Mouse (Mus musculus): Measurements from ENCODE around the gene Vmn1r223. TPM values are rescaled to one million over a fixed set of nuclear protein-coding genes. Genes with fewer than 3 reads are reported as not detected.
"Not testable (repeated sequence)": the region's sequence is repeated elsewhere in the genome, so short reads cannot be mapped to it uniquely, and the experiment has no call there.

Gene Vmn1r223
- not detected in 2 replicates for total RNA-seq (2012; rRNA removed)

DNA sequence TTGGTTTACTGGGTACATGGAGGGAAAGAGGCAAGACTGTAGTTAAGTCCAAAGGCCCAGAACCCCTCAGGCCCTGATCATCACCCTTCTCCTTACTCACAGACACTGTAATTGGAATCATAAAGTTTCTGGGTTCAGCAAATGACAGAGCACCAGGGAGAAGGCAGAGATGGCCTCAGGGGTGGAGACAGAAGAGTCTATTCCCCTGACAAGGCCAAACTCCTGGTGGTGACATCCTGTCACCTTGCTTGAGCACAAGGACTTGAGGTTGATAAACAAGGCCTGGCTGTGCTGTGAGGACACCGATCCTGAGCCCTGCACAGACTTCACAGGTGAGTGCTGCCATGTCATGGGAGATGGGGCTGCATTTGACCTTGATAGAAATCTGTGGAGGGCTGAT lies at the start of gene Vmn1r223:
Gene Vmn1r223, plus strand, starts transcription at position 301 of the 400 bp plus-strand sequence.
- H3K27ac ChIP-seq (ENCODE audit: insufficient read depth, low read depth, low read length, poor library complexity, severe bottlenecking); H3K36me3 ChIP-seq (ENCODE audit: control insufficient read depth, insufficient read depth, low read length, poor library complexity, severe bottlenecking); H3K9ac ChIP-seq (ENCODE audit: insufficient read depth, low read depth, low read length, poor library complexity, severe bottlenecking); DNase-seq (ENCODE audit: low read depth, low spot score); H3K4me1 ChIP-seq (ENCODE audit: control insufficient read depth in 2 of 2, insufficient read depth in 2 of 2, low read length in 2 of 2, poor library complexity in 1 of 2); H3K4me3 ChIP-seq (ENCODE audit: insufficient read depth in 1 of 2, low read depth in 1 of 2, low read length in 2 of 2, poor library complexity in 1 of 2, severe bottlenecking in 1 of 2); H3K9me3 ChIP-seq (ENCODE audit: control insufficient read depth, insufficient read depth, low read depth, low read length): not testable (repeated sequence)
- in situ Hi-C loops (cut with MboI; ENCODE audit: low sequenced_read_pairs in 2 of 2, unreplicated experiment in 2 of 2): loop anchor here (25.0 kb wide), 1 partner anchor 1160 kb away; the partner anchor contains the start of gene Vmn1r188 (in 2 of the 2)

DNA sequence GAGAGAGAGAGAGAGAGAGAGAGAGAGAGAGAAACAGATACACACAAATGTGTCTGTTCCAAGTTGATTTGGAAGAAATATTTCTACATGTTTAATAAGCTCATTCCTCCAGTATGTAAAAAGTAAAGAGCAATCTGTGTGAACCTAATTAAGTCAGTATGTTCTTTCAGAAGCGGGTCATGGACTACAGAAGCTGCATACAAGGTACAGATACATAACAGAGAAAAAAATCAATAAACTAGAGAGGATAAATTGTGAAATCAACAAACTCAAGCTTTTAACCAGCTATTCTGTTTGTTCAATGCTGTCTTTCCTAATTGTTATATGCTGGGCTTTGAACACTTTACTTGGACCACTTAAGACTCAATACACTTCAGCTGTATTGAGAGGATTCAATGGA lies 43.0 kb upstream of the Vmn1r223 start:
- H3K9ac ChIP-seq (ENCODE audit: insufficient read depth, low read depth, low read length, poor library complexity, severe bottlenecking); in situ Hi-C loops (cut with MboI; ENCODE audit: low sequenced_read_pairs in 2 of 2, unreplicated experiment in 2 of 2); H3K4me1 ChIP-seq (ENCODE audit: control insufficient read depth in 2 of 2, insufficient read depth in 2 of 2, low read length in 2 of 2, poor library complexity in 1 of 2); H3K36me3 ChIP-seq (ENCODE audit: control insufficient read depth, insufficient read depth, low read length, poor library complexity, severe bottlenecking); H3K4me3 ChIP-seq (ENCODE audit: insufficient read depth in 1 of 2, low read depth in 1 of 2, low read length in 2 of 2, poor library complexity in 1 of 2, severe bottlenecking in 1 of 2); H3K9me3 ChIP-seq (ENCODE audit: control insufficient read depth, insufficient read depth, low read depth, low read length); H3K27ac ChIP-seq (ENCODE audit: insufficient read depth, low read depth, low read length, poor library complexity, severe bottlenecking); DNase-seq (ENCODE audit: low read depth, low spot score): not testable (repeated sequence)

DNA sequence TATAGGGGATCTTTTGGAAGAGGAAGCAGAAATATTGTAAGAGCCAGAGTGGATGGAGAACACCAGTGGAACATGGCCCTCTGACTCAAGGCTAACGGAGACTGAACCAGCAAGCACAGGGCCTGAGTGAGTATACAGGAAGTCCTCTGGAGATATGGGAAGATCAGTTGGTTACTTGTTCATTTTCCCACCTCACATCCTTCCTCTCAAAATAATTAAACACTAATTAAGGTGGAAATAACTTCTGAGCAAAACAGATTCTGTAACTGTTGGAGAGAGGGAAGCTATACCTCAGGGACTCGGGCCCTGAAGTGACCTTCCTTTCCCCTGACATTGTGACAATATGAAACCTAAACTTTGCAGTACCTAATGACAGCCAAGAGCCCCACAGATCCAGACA lies 33.1 kb upstream of the Vmn1r223 start, which contains the start of gene Vmn1r221:
Gene Vmn1r221, plus strand, starts transcription at position 301 of the 400 bp plus-strand sequence.
- H3K27ac ChIP-seq (ENCODE audit: insufficient read depth, low read depth, low read length, poor library complexity, severe bottlenecking); DNase-seq (ENCODE audit: low read depth, low spot score); H3K4me1 ChIP-seq (ENCODE audit: control insufficient read depth in 2 of 2, insufficient read depth in 2 of 2, low read length in 2 of 2, poor library complexity in 1 of 2); H3K4me3 ChIP-seq (ENCODE audit: insufficient read depth in 1 of 2, low read depth in 1 of 2, low read length in 2 of 2, poor library complexity in 1 of 2, severe bottlenecking in 1 of 2); in situ Hi-C loops (cut with MboI; ENCODE audit: low sequenced_read_pairs in 2 of 2, unreplicated experiment in 2 of 2); H3K9me3 ChIP-seq (ENCODE audit: control insufficient read depth, insufficient read depth, low read depth, low read length); H3K36me3 ChIP-seq (ENCODE audit: control insufficient read depth, insufficient read depth, low read length, poor library complexity, severe bottlenecking); H3K9ac ChIP-seq (ENCODE audit: insufficient read depth, low read depth, low read length, poor library complexity, severe bottlenecking): not testable (repeated sequence)

DNA sequence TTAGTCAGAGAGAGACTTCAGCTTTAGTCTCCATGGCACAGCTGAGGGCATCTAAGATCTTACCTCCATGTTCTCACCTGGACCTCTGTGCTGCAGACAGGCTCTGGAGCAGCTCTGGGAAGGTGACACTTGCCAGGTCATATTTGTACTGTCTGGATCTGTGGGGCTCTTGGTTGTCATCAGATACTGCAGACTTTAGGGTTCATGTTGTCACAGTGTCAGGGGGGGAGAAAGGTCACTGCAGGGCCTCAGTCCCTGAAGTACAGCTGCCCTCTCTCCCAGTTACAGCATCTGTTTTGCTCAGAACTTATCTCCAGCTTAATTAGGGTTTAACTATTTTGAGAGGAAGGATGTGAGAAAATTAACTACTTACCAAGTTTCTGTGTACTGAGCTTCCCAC lies 11.1 kb upstream of the Vmn1r223 start, which contains the start of gene Vmn1r222:
Gene Vmn1r222, minus strand, starts transcription at position 101 of the 400 bp plus-strand sequence.
- H3K9me3 ChIP-seq (ENCODE audit: control insufficient read depth, insufficient read depth, low read depth, low read length); H3K4me1 ChIP-seq (ENCODE audit: control insufficient read depth in 2 of 2, insufficient read depth in 2 of 2, low read length in 2 of 2, poor library complexity in 1 of 2); H3K27ac ChIP-seq (ENCODE audit: insufficient read depth, low read depth, low read length, poor library complexity, severe bottlenecking); H3K4me3 ChIP-seq (ENCODE audit: insufficient read depth in 1 of 2, low read depth in 1 of 2, low read length in 2 of 2, poor library complexity in 1 of 2, severe bottlenecking in 1 of 2); H3K36me3 ChIP-seq (ENCODE audit: control insufficient read depth, insufficient read depth, low read length, poor library complexity, severe bottlenecking); H3K9ac ChIP-seq (ENCODE audit: insufficient read depth, low read depth, low read length, poor library complexity, severe bottlenecking); DNase-seq (ENCODE audit: low read depth, low spot score): not testable (repeated sequence)
- in situ Hi-C loops (cut with MboI; ENCODE audit: low sequenced_read_pairs in 2 of 2, unreplicated experiment in 2 of 2): loop anchor here (25.0 kb wide), 1 partner anchor 1149 kb away; the partner anchor contains the start of gene Vmn1r188 (in 2 of the 2)

DNA sequence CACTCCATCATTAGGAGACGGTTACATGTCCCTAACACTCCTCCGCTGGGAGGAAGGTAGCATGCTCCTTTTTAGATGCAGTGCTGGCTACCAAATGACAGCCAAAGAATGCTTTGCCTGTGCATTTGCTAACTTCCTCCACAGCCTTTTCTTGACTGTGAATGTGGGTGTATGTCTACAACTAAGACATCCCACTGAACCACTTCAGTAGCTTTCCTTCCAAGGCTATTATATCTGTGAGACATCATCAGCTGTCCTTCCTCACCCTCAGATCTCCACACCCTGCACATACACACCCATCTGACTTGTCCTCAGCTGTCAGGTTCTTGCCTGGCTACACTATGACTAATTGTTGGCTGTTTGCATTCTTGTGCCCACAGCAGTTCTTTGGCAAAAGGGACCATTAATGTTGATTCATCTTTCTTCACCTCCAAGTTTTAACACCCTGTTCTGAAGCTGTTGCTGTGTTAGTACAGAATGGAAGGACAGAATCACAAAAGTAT lies 11.7 kb downstream of the Vmn1r223 start:
- Histone ChIP-seq H3K9ac (ENCODE audit: insufficient read depth, low read depth, low read length, poor library complexity, severe bottlenecking) (no peak overlapping the region), H3K36me3 (ENCODE audit: control insufficient read depth, insufficient read depth, low read length, poor library complexity, severe bottlenecking) (no peaks in the 10 kb centered on the region), H3K27ac (ENCODE audit: insufficient read depth, low read depth, low read length, poor library complexity, severe bottlenecking) (no peak overlapping the region), H3K4me3 (ENCODE audit: insufficient read depth in 1 of 2, low read depth in 1 of 2, low read length in 2 of 2, poor library complexity in 1 of 2, severe bottlenecking in 1 of 2) (no peak overlapping the region), H3K9me3 (ENCODE audit: control insufficient read depth, insufficient read depth, low read depth, low read length) (no peaks in the 10 kb centered on the region), H3K4me1 (ENCODE audit: control insufficient read depth in 2 of 2, insufficient read depth in 2 of 2, low read length in 2 of 2, poor library complexity in 1 of 2) (no peaks in the 10 kb centered on the region)
- TF ChIP-seq CHD2 (IDR thresholded peaks at IDR 0.05; ENCODE audit: low read depth, low read length) (no peak), ZC3H11A (IDR thresholded peaks at IDR 0.05; ENCODE audit: borderline replicate concordance, low read depth, low read length) (no peak), HCFC1 (IDR thresholded peaks at IDR 0.05; ENCODE audit: borderline replicate concordance, insufficient read depth, low read length) (no peak), ZNF384 (IDR thresholded peaks at IDR 0.05; ENCODE audit: low read depth, low read length) (no peak), MAFK (IDR thresholded peaks at IDR 0.05; ENCODE audit: insufficient read depth, low read depth, low read length) (no peak)
- in situ Hi-C loops (cut with MboI; ENCODE audit: low sequenced_read_pairs in 2 of 2, unreplicated experiment in 2 of 2): no loop called here
- no peak for DNase-seq (ENCODE audit: low read depth, low spot score)

DNA sequence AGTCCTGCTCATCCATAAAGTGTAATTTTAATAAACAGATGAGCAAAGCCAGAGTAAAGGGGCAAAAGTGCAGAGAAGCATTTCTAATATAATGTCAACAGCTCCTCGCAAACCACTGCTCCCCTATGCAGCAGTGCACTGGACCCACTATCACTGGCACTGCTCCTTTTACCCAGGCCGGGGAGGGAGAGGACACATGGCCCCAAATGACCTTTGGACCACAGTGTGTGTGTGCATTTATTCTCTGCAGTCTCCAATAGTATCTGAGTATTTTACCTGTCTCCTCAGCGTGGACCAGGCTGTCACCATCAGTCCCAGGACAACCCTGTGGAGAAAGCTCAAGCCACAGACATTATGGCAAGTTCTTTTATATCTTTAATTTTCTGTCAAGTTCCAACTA lies 21.7 kb downstream of the Vmn1r223 start:
- H3K9me3 ChIP-seq (ENCODE audit: control insufficient read depth, insufficient read depth, low read depth, low read length); in situ Hi-C loops (cut with MboI; ENCODE audit: low sequenced_read_pairs in 2 of 2, unreplicated experiment in 2 of 2); H3K9ac ChIP-seq (ENCODE audit: insufficient read depth, low read depth, low read length, poor library complexity, severe bottlenecking); H3K4me1 ChIP-seq (ENCODE audit: control insufficient read depth in 2 of 2, insufficient read depth in 2 of 2, low read length in 2 of 2, poor library complexity in 1 of 2); H3K27ac ChIP-seq (ENCODE audit: insufficient read depth, low read depth, low read length, poor library complexity, severe bottlenecking); H3K36me3 ChIP-seq (ENCODE audit: control insufficient read depth, insufficient read depth, low read length, poor library complexity, severe bottlenecking); H3K4me3 ChIP-seq (ENCODE audit: insufficient read depth in 1 of 2, low read depth in 1 of 2, low read length in 2 of 2, poor library complexity in 1 of 2, severe bottlenecking in 1 of 2); DNase-seq (ENCODE audit: low read depth, low spot score): not testable (repeated sequence)

Measured in ES-E14 (cell line).